In the genomic region with DNA sequence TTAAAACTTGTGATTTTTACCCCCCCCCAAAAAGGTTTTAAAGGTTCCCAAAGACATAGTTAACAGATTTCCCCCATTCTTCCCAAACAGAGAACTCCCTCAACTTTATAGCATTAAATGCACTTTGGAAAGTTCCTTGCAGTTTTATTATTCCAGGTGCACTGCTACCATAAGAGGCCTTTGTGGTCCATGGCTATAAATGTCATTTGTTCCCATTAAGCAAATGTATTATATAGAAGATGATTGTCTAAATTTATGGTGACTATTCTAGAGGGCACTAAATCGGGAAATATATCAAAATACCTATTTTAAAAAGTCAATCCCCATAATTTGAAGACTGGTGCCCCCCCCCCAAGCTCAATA, we compare ENCODE assay signal across 12 mouse cellular contexts.
"Had no signal": no experiment of that assay in that cellular context is flagged by ENCODE, and none has a peak within 500 bp of the region (broad histone marks: within the 10 kb centered on the region; RNA-seq: fewer than 3 reads in every experiment).

No protein-coding gene starts in this region.

- DNase-seq: right cerebral cortex, postnatal 14 days; thymus, adult 2 months; thymus, postnatal 25 days; thymus, postnatal 4 days had no signal

- ATAC-seq: midbrain, embryonic 13.5 days; midbrain, embryonic 15.5 days had no signal

- H3K27ac ChIP-seq: macrophage; midbrain, embryonic 13.5 days; midbrain, embryonic 15.5 days; neural tube, embryonic 12.5 days; stomach, embryonic 15.5 days; stomach, postnatal 0 days had no signal

- H3K36me3 ChIP-seq: lung, embryonic 15.5 days; midbrain, embryonic 15.5 days; neural tube, embryonic 12.5 days had no signal

- H3K4me2 ChIP-seq: lung, embryonic 15.5 days; midbrain, embryonic 11.5 days; midbrain, embryonic 13.5 days; midbrain, embryonic 15.5 days; neural tube, embryonic 12.5 days; stomach, embryonic 15.5 days had no signal

- H3K4me3 ChIP-seq: lung, embryonic 15.5 days; midbrain, embryonic 13.5 days; midbrain, embryonic 15.5 days; neural tube, embryonic 12.5 days; stomach, embryonic 15.5 days had no signal

- H3K9me3 ChIP-seq: lung, embryonic 15.5 days; midbrain, embryonic 13.5 days; midbrain, embryonic 15.5 days; neural tube, embryonic 12.5 days; stomach, embryonic 15.5 days had no signal

- H3K4me1 ChIP-seq: midbrain, embryonic 13.5 days; midbrain, embryonic 15.5 days; stomach, embryonic 15.5 days had no signal

- H3K9ac ChIP-seq: lung, embryonic 15.5 days; midbrain, embryonic 13.5 days; midbrain, embryonic 15.5 days; neural tube, embryonic 12.5 days; stomach, embryonic 15.5 days had no signal

- H3K27me3 ChIP-seq: lung, embryonic 15.5 days; midbrain, embryonic 13.5 days; midbrain, embryonic 15.5 days; neural tube, embryonic 12.5 days; stomach, embryonic 15.5 days had no signal
